Mouse (Mus musculus) spleen, embryonic (tissue): ENCODE results near the gene H2-M10.6.

Experiments used
- CTCF ChIA-PET: fragments of 350-600 bp; sonication (Branson Sonifier 250); formaldehyde crosslinking; loops from one replicate; lab custom pipeline; 2022; lab: Charles Lee

The H2-M10.6 gene

GRCm38 (mm10) chr17:36840961-36841445 lies 29.0 kb downstream of the H2-M10.6 start:
- CTCF ChIA-PET = no interaction called here

DNA sequence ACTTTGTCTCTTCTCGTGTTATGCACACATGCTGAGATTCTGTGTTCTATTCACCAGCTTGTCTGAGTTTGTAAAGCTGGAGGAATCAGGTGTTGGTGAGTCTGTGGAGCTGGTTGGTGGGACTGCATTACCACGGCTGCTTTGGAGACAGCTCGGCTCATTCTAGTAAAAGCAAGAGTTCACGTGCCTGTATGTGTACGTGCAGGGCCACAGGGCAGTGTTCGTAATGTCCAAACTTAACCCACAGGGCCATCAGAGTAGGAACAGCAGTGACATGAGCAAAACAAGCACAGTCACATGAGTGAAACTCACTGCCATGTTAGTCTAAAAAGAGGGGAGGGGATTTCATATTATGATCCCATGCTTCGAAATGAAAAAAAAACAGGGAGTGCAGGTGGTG lies 31.7 kb downstream of the H2-M10.6 start:
- CTCF ChIA-PET = interaction anchor here (0.6 kb wide), 1 partner anchor 11 kb away, joined by 3 read pairs; no protein-coding TSS in a partner anchor

DNA sequence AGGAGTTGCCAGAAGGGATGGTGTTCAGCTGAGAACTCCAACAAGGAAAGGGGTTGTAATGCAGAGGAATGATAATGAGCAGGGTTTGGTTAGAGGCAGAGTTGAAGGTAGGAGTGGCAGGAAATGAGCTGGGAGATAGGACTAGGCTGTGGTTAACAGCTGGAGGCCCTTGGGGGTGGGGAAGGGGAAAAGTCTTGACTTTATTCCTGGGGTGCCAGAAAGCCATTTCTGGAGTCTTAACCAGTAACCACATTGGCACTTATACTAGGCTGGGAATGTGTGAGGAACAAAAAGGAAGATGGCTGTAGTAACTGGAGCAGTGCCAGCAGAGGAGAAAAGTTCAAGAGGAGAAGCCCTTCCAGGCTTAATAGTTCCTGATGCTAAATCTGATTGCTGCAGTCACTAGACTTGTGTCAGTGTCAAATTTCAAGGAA lies 32.3 kb downstream of the H2-M10.6 start:
- CTCF ChIA-PET = no interaction called here

GRCm38 (mm10) chr17:36844725-36845124 lies 32.8 kb downstream of the H2-M10.6 start:
- CTCF ChIA-PET = no interaction called here

DNA sequence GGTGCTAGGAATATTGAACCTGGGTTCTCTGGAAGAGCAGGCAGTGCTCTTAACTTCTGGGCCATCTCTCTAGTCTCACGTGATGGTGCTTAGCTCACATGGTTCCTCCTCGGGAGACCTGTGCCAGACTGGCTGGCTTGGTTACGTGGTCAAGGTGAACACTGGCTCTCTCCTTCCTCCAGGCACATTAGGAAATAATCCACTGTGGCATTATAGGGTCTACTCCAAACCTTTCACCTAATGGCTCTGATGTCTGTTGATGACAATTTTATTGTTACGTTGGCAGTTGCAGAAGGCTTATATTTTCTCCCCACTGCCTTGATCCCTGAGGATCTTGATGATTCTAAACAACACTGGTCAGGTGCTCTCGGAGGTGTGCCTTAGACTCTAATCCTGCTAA lies 36.9 kb downstream of the H2-M10.6 start:
- CTCF ChIA-PET = no interaction called here

DNA sequence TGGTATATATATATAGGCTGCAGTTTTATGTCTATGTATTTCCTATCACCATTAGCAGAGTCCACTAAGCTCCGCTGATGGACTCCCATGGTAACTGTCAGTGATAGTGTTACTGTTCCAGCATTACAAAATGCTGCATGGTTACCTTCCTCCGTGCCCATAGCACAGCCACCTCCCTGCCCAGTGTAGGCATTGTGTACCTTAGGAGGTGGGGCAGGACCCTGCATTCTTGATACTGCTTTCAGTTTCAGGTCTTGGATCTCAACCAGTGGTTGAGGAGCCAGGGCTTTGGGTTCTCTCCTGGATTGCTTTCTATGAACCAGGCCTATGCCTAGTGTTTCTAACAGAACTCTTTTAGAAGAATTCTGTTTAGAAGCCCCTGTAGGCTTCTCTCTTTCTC lies 38.0 kb downstream of the H2-M10.6 start:
- CTCF ChIA-PET = no interaction called here

- CTCF ChIA-PET = no interaction called here
These were observed 39.2 kb downstream of the H2-M10.6 start for GRCm38 (mm10) chr17:36851200-36851599.

GRCm38 (mm10) chr17:36851627-36852026 lies 39.7 kb downstream of the H2-M10.6 start:
- CTCF ChIA-PET = no interaction called here

DNA sequence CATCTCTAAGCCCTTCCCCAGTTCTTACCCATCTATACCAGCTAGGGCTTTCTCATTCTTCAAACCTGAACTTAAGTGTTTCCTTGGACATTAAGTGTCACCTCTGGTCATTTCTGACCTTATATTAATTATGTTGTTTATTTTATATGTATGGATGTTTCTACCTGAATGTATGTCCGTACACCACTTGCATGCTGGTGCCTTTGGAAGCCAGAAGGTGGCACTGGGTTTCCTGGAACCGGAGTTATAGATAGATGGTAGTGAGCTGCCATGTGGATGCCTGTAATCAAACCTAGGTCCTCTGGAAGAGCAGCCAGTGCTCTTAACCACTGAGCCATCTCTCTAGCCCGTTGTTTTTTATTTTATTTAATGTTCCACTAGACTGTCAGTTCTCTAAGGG lies 43.5 kb downstream of the H2-M10.6 start:
- CTCF ChIA-PET = interaction anchor here (0.7 kb wide), 1 partner anchor 32 kb away, joined by 7 read pairs; no protein-coding TSS in a partner anchor

GRCm38 (mm10) chr17:36856236-36856635 lies 44.3 kb downstream of the H2-M10.6 start:
- CTCF ChIA-PET = no interaction called here

- CTCF ChIA-PET = no interaction called here
These were observed 46.2 kb downstream of the H2-M10.6 start for GRCm38 (mm10) chr17:36858181-36858580.

- CTCF ChIA-PET = no interaction called here
These were observed 49.7 kb downstream of the H2-M10.6 start for GRCm38 (mm10) chr17:36861680-36862079.
